Mouse (Mus musculus) small intestine, adult 2 months (tissue): ENCODE measurements around the gene Tmsb4x.

ENCODE experiments used
- CTCF ChIP-seq: fragments of 200-500 bp; IDR thresholded peaks from 2 replicates; pipeline ENCODE4 v1.5.1; 2012; ENCODE audit warnings: low read depth, mild to moderate bottlenecking, control low read depth, inconsistent platforms, low read length, moderate library complexity, mixed read lengths; ENCODE audit not compliant: insufficient replicate concordance, insufficient read length; ENCODE audit errors: extremely low read depth
- POLR2A ChIP-seq: fragments of 200-500 bp; IDR thresholded peaks from 2 replicates; pipeline ENCODE4 v1.6.1; 2012; ENCODE audit warnings: low read depth, mild to moderate bottlenecking, control low read depth, inconsistent platforms, low read length, moderate library complexity

GRCm38 (mm10) chrX:167229819-167230218 lies 20.7 kb upstream of the Tmsb4x start:
- TF ChIP-seq CTCF = no peak
- no peak for TF ChIP-seq POLR2A
